Mouse (Mus musculus) thymus, postnatal 4 days (tissue): ENCODE data around the gene Abca4.
"Not testable (repeated sequence)": the region's sequence is repeated elsewhere in the genome, so short reads cannot be mapped to it uniquely, and the experiment has no call there.

Experiments
- DNase-seq: peaks from one replicate; pipeline ENCODE4 v3.0.0; 2021

The Abca4 gene

DNA sequence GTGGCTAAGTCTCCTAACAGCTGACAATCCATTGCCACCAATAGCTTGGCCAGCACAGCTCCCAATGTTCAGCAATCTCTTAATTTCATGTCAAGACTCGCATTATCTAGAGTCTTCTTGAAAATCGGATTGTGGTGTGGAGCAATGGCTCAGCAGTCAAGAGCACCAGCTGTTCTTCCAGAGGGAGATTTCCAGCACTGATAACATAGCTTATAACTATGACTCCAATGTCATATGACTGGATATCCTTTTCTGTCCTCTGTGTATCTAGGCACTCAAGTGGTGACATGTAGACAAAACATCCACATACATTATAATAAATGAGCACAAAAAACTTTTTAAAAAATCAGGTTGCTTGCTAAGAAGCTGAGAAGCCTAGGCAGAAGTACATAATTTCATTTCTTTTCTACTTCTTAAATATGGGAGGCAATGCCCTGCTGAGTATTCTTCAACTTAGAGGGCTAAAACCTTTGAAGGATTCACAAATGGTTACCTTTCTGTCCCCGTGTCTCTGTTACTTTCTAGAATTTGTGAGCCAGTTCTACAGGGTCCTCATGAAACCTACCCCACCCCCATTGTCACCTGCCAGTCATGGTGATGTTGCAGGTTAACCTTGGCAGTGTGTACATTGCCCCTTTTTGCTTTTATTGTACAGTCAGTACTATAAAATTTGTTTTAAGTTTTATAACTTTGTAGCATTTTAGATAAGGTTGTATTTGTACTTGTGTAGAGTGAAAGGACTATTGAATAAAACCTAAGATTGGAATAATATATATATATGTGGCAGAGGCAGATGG lies 177.2 kb downstream of the Abca4 start:
- DNase-seq, result no peak

DNA sequence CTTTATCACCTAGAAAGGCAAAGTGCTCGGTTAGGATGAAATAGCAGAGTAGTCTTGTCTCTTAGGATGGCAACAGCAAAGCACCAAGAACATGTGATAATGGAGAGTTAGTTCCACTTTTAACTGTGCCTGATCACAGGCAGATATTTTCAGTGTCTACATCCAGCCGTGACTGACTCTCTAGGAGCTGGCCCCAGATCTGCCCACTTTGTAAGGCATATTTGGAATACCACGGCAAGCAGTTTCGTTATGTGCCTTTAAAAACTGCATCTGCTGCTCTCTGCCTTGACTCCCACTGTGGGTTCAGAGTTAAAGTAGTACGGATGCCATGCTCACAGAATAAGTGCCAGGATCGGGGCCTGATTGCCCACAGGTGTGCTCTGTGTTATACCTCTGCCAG lies 182.7 kb downstream of the Abca4 start:
- DNase-seq, result not testable (repeated sequence)
